Mouse (Mus musculus) cerebellum, adult (tissue): ENCODE data around the gene Rack1.
"Not testable (repeated sequence)": the region's sequence is repeated elsewhere in the genome, so short reads cannot be mapped to it uniquely, and the experiment has no call there.

Experiments
- ATAC-seq: cut with Nextera tagmentation; 2 replicates; pipeline ENCODE4 v1.9.2; 2017; ENCODE audit warnings: mild to moderate bottlenecking, moderate library complexity, mixed read lengths; ENCODE audit not compliant: insufficient number of reproducible peaks, low FRiP score, low TSS enrichment

Gene Rack1

DNA sequence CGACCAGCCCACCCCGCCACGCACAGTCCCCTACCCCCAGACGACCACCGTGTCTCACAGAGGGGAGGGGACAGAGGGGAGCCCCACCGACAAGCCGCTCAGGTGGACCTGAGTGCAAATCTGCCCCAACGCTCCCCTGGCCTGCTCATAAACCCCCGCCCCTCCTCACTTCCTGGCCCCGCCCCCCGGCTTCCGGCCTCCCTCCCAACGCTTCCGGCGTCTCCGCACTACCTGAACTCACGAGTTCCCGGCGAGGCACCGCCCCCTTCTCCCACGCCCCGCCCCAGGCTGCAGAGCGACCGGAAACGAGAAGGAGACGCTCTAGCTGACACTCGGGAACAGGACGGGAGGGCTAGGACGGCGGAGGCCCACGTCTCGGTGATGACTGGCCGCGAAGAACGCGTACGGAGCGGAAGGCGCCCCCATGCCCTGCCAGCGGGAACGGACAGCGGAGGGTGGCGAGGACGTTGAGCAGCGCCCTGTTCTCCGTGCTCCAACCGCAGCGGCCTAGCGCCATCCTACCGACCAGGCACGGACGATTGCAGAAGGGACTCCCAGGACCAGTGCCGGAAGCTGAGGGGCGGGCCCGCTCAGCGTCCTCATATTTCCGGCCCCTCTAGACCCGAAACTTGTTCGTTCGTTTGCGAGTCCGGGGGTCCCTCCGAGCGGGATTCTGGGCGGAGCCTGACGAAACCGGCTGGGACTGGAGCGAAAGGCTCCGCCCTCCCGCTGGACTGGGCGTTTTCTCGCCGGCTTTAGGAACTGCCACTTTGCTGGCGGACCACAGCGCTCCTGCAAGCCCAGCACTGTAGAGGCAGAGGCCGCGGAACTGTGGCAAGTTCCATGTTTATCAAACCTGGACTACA, 16.9 kb downstream of the Rack1 start, which contains the start of gene Trim41:
TSS of gene Trim41 (minus strand) at position 554 of the 866 bp plus-strand sequence.
- ATAC-seq, result peak; percentile 92

DNA sequence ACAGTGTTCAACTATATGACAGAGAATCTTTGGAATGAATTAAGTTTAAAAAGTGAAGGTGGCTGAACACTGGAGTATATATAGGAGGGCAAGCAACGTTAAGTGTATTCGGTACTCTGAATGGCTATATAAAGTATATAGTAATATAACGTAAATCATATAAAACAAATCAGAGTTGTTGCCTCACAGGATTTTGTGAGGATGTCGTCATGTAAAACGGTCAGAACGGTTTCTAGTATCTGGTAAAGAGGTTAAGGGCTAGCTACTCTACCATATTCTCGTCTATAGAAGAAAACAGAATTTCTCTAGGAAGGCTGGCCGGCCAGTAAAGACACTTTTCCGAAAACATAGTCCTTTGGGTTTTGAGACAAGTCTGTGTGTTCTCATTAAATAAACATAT, 17.7 kb downstream of the Rack1 start:
- ATAC-seq, result no peak

DNA sequence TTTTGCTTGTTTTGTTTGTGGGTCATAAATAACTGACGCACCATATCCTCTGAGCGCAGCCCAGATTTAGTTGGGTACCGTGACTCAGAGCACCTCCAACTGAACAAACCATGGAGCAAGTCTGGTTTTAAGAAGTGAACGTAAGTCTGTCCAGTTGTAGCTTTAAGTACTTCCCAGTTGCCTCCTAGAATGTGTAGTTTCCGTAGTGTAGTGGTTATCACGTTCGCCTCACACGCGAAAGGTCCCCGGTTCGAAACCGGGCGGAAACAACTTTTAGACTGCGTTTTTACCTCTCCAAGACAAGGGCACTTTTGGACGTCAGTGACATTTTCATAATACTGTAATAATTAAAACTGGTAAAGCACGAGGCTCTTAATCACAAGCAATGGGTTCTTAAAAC, 18.2 kb downstream of the Rack1 start:
- ATAC-seq, result peak; percentile 41; the same call in 1 of the 2 replicates

DNA sequence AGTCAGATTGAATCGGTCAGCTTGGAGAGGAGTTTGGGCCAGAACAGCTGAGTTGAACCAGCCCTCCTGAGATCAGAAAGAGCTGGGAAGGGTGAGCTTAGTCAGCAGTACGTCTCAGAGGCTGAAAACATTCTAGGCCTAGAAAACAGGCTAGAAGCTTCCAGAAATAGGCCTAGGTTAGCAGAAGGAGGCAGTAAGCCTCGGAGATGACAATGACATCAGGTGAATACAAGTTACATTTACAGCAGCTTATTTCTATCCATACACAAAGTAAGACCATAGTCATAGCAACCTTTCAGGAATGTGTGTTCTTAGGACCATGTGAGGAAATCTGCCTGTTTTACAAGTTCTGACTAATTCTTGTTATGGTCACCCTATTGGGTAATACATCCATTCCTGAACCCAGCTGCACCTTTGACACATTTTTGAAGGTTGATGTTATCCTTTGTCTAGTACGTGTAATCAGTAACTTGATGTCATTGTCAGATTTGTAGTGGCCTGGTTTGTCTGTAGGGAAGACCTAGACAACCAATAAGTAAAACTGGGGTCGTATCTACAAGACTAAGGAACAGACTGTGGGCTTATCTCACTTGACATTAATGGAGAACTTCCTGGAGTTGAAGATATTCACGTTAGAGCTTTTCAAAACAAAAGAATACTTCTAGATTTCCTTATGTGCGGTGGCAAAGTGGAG, 19.6 kb downstream of the Rack1 start:
- ATAC-seq, result no peak

DNA sequence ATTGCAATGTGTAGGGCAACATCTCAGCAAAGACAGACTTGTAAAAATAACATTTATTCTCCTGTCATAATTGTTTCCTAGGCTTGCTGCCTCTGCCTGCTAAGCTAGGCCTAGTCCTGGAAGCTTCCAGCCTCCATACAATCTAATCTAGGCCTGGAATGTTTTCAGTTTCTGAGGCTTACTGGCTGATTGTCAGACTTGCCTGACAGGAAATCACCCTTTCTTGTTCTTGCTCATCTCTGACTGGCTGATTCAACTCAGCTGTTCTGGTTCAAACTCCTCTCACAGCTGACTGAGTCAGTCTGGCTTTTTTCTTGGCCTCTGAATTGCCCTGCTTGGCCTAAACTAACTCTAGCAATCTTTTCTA, 20.2 kb downstream of the Rack1 start:
- ATAC-seq, result no peak

DNA sequence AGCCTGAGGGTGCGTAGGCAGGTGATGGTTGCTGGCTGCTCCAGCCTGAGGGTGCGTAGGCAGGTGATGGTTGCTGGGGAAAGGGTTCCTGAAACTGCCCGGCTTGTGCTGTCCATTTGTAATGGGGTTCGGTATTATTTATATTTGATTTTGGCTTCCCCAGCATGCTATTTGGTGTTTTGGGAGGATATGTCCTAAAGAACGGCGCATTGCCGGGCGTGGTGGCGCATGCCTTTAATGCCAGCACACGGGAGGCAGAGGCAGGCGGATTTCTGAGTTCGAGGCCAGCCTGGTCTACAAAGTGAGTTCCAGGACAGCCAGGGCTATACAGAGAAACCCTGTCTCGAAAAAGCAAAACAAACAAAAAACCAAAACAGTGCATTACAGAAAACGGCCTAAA, 21.2 kb downstream of the Rack1 start:
- ATAC-seq, result not testable (repeated sequence)

DNA sequence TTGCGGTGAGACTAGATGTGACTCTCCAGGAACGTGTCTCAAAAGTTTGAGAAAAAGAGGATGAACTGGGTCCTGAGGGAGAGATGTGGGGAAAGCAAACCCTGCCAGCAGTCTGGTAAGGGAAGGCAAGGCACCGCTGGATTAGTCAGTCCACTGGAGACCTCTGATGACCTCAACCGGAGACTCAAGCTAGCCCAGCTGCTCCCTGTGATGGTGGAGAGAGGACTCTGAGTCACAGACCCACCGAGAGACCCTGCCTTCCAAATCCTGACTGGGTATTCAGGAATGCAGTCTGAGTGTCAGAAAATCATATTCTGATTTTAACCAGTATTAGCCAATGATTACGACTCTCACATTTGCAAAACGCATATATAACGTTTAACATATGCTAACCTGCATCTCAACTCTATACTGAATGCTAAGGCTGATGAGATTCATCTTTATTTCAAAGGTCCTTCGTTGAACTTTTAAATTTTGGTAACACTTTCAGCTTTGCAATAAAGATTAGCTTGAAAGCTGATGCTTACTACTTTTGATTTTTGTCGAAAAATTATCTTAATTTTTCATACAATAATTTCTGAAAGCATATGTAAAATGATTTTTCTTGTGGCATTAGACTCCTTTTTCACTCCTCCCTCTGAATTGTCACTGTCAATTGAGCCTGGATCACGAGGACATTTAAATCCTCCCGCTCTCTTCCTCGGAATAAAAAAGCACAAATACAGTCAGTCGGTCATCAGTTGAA, 22.8 kb downstream of the Rack1 start:
- ATAC-seq, result no peak

DNA sequence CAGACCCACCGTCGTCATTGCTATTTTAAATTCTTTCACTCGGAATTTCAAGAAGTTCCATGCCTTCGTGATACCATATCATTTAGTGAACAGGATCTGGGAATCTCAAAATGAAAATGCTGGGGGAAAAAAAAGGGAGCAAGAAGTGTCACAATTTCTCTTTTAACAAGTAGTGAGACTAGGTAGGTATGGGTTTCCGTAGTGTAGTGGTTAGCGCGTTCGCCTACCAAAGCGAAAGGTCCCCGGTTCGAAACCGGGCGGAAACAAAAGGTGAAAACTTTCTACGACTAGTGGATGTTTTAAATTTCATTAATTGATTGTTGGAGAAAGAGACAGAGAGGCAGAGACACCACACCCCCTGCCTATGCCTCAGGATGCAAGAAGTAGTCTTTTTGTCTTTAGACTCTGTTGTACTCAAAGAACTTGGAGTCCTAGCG, 23.4 kb downstream of the Rack1 start:
- no peak; the same call in 1 of the 2 replicates for ATAC-seq

DNA sequence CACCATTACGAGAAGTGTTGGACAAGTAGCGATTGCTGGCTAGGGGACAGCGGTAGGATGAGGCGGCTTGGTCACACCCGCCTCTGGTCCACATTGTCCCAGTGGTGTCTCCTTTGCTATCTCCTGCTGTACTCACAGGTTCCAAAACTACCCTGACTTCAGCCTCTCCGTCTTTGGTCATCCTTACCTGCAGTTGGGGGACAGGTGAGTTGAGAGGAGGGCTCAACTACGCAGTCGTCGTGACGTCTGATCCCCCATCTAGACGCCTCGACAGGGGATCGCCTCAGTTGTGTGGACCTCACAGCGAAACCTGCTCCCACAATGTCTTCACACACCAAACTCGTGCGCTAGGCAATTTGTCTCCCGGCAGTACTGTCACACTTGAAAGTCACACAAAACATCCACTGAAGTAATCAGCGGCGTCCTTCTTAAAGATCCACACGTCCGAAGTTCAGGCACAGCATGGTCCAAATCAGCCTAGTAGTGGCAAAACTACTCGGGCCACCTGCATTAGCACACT, 24.2 kb downstream of the Rack1 start:
- no peak for ATAC-seq

DNA sequence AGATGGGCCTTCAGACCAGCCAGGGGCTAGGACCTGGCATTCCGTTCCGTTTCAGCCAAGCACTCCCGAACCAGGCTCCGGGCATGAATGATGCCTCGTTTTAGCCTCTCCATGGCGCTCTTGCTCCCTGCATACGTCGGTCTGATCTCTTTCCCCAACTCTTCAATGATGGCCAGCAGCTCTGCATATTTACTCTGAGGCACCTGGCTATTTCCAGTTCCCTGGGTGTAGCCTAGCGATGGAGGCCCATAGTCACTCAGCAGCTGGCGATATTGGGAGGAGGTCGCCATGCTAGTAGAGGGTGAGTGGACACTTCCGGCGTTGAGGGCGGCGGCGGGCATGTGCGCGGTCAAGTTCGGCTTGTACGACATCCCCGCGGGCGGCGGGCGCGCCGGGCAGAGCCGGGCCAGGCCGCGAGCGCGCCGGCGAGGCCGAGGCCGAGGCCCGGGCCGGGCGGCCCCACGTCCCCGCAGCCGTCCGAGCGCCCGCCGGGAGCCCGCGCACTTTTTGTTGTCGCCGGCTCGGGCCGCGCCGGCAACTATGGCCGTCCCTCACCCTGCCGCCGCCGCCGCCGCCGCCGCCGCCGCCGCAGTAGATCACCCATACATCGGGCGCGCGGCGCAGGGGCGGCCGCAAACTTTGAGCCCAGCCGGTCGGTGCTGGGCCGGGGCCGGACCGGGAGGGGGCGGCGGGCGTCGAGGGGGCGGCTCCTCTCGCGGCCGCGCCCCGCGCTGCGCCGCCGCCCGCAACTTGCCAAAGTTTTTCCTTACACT, 26.0 kb downstream of the Rack1 start, which contains the start of the genes Trim7 and Gm12184:
TSS of gene Trim7 (plus strand) at position 162 of the 773 bp plus-strand sequence.
TSS of gene Gm12184 (minus strand) at position 677 of the 773 bp plus-strand sequence.
- ATAC-seq, result peak; percentile 74

DNA sequence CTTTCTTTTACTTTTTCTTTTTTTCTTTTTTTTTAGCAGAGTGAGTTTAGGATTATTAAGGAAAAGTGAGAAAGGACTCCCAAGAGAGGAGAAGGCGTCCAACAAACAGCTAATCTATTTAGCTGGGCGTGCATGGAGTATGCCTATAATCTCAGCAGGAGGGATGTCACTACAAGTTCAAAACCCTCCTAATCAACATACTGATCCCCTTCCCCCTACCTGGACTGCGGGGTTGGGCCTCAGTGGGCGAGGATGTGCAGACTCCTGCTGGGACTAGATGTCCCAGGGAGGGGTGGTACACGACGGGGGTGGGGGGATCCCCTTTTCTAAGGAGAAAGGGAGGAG, 26.6 kb downstream of the Rack1 start:
- ATAC-seq, result no peak

DNA sequence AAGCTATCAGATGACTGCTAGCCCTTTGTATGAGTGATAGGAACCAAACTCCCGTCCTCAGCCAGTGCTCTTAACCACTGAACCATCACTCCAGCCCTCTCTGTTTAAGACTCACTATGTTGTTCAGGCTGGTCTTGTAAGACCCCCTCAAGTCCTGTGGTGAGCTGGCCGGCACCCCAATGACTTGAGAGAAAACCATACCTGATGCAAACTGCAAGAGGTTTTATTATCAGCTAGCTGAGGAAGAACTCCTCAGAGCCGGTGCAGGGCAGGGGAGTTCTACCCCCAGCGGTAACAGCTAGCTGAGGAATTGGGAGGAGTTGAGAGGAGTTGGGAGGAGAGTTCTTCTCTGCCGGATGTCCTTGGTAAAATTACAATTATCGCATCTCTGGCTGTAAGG, 27.8 kb downstream of the Rack1 start:
- no peak for ATAC-seq

DNA sequence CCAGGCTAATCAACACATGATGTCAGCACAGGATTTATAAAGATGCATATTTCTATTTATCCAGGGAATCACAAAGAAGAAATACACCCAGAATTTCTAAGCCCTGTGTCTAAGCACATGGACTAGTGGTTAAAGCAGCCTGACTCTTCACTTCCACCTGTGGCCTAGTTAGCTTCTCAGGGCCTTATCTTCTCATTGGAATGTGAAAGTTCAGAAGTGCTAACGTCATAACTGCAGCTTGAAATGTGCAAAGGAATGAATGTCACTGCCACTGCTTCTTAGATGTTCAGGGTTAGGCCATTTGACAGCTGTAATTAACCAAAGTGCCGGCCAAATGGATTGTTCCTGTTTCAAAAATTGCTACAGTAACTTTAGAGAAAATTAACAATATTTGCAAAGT, 30.1 kb downstream of the Rack1 start:
- no peak for ATAC-seq

DNA sequence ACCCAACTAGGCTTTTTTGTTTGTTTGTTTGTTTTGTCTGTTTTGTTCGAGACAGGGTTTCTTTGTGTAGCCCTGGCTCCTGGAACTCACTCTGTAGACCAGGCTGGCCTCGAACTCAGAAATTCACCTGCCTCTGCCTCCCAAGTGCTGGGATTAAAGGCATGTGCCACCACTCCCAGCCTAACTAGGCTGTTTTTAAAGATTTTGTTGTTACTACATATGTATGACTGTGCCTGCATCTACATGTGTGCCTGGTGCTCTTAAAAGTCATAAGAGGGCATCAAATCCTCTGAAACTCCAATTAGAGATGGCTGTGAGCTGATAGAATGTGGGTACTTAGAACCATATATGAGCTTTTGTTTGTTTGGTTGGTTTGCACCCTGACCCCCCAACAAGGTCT, 31.1 kb downstream of the Rack1 start:
- ATAC-seq, result no peak

DNA sequence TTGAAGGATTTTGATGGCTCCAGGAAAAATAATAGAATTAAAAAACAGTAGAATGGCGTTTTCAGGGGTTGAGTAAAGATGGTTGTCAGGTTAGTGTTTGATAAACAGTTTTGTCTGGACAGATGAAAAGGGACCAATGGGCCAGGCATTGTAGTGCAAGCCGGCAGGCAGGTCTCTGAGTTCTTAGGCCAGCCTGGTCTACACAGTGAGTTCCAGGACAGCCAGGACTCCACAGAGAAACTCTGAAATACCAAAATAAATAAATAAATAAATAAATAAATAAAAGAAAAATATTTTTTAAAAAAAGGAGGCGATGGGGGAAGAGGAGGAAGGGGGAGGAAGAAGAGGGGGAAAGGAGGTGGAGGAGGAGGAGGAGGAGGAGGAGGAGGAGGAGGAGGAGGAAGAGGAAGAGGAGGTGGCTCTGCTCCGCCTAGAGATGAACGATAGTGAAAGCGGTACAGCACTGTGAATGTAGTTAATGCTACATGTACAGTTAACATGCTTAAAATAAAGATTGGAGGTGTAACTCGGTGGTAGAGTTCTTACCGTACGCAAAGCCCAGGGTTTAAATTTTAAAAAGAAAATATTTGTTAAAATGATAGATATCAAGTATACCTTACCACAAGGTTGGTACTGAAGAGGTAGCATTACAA, 33.1 kb downstream of the Rack1 start:
- no peak for ATAC-seq

DNA sequence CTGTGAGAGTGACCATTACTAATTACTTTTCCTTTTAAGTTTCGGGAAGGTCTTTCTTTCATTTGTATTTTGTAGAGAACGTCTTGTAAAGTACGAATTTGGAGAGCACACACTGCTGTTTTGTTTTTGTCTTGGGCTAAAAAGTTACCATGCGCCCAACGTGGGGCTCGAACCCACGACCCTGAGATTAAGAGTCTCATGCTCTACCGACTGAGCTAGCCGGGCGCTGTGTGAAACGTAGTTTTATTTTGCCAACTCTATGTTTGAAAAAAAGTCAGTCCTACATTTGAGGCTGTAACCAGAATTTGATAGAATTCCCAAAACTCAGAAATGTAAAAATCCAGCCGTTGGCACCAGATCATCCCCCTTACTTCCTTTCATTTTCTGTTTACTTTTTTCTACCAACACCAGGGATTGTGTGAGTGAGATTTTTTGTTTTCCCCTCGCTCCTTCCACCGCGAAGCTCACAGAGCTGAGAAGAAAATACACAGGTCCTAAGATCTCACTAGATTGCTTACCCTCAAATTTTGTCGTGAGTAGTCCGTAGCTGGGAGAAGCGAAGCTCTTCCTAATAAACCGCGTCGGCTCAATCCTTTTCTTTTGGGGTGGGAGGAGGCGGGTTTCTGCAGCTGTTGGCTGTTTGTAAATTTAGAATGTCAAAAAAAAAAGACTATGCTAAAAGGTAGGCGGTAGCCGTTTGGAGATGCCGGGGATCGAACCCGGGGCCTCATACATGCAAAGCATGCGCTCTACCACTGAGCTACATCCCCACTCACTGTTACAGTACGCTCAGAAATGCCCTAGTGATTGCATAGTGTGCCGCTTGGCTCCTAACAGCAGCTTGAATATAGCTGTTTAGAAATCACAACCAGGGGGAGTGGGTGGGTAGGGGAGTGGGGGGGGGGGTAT, 33.9 kb downstream of the Rack1 start:
- peak; percentile 67 for ATAC-seq

DNA sequence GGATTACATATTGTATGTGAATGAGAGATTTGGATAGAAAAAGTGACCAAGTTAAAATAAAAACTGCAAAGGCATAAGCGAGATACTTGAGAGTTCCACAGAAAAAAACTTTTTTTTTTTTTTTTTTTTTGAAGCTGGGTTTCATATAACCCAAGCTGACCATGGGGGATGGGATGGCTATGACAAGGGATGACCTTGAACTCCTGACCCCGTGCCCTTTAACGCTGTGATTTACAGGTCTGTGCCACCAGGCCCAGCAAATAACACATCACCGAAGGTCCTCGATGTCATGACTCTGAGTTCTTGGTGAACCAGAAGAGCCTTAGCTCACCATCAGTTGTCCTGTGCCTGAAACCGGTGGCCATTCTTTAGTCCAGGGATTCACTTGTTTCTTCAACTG, 35.8 kb downstream of the Rack1 start:
- ATAC-seq, result no peak

DNA sequence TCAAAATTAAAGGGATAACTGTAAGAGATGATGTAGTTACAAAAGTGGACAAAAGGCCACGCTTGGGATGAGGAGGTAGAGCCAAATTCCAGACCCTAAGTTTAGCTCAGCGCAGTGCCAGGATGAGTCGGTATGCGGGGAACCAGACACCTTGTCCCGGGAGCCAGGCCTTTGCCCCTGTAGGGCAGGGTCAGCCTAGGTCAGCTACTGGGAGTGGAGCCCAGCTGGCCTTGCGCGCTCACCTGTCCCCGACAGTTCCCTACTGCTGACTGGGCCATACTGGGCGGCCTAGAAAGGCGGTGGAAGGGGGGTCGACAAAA, 36.8 kb downstream of the Rack1 start:
- ATAC-seq, result peak; percentile 52; the same call in 1 of the 2 replicates
